Mouse (Mus musculus) myocyte (in vitro differentiated cells): ENCODE measurements around the gene Dnaja1.

Experiments used
- POLR2A ChIP-seq: IDR thresholded peaks from one replicate; pipeline ENCODE4 v1.6.1; 2011; ENCODE audit warnings: low read depth, mild to moderate bottlenecking, control low read depth, moderate library complexity; ENCODE audit not compliant: insufficient read length
- SRF ChIP-seq: IDR thresholded peaks from one replicate; pipeline ENCODE4 v1.6.1; 2011; ENCODE audit warnings: low read depth; ENCODE audit not compliant: control insufficient read depth, insufficient read length
- TCF12 ChIP-seq: IDR thresholded peaks from one replicate; pipeline ENCODE4 v1.6.1; 2011; ENCODE audit warnings: mild to moderate bottlenecking, control low read depth; ENCODE audit not compliant: poor library complexity, insufficient read depth, severe bottlenecking

GRCm38 (mm10) chr4:40717141-40717540 lies 4.8 kb upstream of the Dnaja1 start:
- TF ChIP-seq TCF12 (no peak), POLR2A (no peak), SRF (no peak)
